Mouse (Mus musculus): ENCODE data around the gene Crabp1. TPM values are rescaled to one million over a fixed set of nuclear protein-coding genes. Genes with fewer than 3 reads are reported as not detected.

The Crabp1 gene
- polyA plus RNA-seq, 1 experiment from 2014 or later, result 3.8 TPM

DNA sequence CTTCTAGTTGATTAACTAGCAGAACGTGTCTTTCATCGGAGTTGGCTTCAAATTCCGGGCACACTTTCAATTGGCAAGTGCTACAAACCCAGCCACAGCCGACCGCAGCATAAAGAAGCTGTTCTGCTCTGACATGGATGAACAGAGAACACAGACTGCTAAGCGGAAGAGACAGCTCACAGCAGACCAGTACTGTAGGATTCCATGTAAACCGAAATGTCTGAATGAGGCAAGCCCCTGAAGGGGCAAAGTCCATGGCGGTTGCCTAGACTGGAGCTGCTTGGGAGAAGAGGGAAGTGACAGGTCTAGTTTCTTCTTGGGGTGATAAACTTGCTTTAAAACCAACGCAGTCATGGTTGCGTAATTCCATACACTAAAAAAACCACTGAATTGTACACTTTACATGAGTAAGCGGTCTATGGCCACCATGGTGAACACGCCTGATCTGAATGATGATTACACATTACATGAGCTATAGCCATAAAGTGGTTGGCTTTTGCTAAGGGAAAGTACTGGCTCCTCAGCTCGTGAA lies 12.0 kb downstream of the Crabp1 start:
- no peaks in the 10 kb centered on the region for H3K9me3 ChIP-seq (replicated peaks)
- ATAC-seq (ENCODE audit: low read depth) (no peak), DNase-seq (no peak)
- H3K4me2 ChIP-seq, result no peak overlapping the region
- H3K4me3 ChIP-seq (replicated peaks), result no peak overlapping the region
- no peak overlapping the region for H3K9ac ChIP-seq
- H3K4me1 ChIP-seq (replicated peaks), result no peaks in the 10 kb centered on the region
- H3K36me3 ChIP-seq, result no peaks in the 10 kb centered on the region
- 61% methylated on average over 13 of the region's 13 CpGs for WGBS (ENCODE audit: insufficient replicate concordance)
- no peaks in the 10 kb centered on the region for H3K27me3 ChIP-seq
- H3K27ac ChIP-seq, result no peak overlapping the region

DNA sequence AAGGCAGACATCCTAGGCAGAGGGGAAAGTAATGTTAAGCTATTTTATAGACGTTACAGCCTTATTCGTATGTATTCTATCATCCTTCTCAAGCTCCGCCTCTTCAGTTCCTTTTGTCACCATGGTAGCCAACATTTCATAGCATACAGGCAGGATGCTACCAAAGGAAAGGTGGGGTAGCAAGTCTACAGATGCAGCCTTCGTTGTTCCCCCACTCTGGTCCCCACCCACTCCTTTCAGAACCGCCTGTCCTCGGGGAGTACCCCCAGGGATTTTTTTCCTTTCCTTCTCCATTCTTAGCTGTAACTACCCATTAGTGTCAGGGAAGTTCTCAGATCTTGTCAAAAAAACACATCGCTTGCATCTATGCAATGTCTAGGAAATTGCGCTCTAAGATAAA lies 14.7 kb downstream of the Crabp1 start:
- no peak for ATAC-seq (ENCODE audit: low read depth)
- no peak for DNase-seq
- Histone ChIP-seq H3K27me3 (no peaks in the 10 kb centered on the region), H3K9ac (no peak overlapping the region), H3K36me3 (no peaks in the 10 kb centered on the region), H3K4me3 (replicated peaks) (no peak overlapping the region), H3K4me1 (replicated peaks) (no peaks in the 10 kb centered on the region), H3K9me3 (replicated peaks) (no peaks in the 10 kb centered on the region), H3K4me2 (no peak overlapping the region), H3K27ac (no peak overlapping the region)
- WGBS (ENCODE audit: insufficient replicate concordance), result 71% methylated on average over 8 of the region's 8 CpGs

DNA sequence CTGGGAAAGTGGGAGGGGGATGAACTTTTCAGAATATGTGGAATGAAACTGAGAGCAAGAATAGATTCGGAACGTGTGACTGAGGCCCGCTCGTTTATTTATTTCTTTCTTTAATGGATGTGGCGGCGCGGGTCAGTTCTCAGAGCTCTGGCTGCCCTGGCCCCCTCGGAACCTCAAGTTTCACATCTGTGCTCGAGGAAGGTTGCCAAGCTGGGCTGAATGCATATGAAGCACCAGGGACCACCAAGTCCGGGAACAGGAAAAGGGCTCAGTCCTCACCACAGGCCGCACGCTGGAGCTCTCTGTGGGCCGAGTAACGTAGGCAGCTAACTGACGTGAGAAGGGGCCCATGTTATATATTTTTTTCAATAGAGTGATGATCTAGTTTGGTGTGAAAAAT lies 18.0 kb downstream of the Crabp1 start:
- H3K9me3 ChIP-seq (replicated peaks), result no peaks in the 10 kb centered on the region
- H3K4me1 ChIP-seq (replicated peaks), result no peaks in the 10 kb centered on the region
- DNase-seq (no peak), ATAC-seq (ENCODE audit: low read depth) (no peak)
- H3K9ac ChIP-seq, result no peak overlapping the region
- no peak overlapping the region for H3K4me2 ChIP-seq
- 70% methylated on average over 15 of the region's 15 CpGs for WGBS (ENCODE audit: insufficient replicate concordance)
- no peaks in the 10 kb centered on the region for H3K36me3 ChIP-seq
- H3K27ac ChIP-seq, result no peak overlapping the region
- H3K4me3 ChIP-seq (replicated peaks), result no peak overlapping the region
- no peaks in the 10 kb centered on the region for H3K27me3 ChIP-seq

DNA sequence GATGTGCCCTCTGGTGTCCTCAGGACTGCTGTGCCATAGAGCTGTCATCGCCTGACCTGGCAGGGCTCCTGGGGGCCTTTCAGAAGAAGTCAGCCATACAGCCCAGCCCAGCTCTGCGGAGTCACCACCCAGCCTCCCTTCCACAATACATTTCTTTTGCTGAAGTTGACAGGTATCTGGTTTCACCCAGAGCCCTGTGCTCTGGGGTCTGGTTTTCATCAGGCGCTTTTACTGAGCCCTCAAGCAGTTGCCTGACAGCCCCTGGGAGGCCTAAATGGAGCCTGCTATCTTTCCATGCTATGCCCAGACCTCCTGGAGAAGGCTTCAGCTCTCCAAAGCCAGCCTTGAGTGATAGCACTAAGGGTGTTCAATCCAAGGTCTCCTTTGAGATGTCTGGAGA lies 19.5 kb downstream of the Crabp1 start:
- Histone ChIP-seq H3K27ac (no peak overlapping the region), H3K9me3 (replicated peaks) (no peaks in the 10 kb centered on the region), H3K4me2 (no peak overlapping the region), H3K9ac (no peak overlapping the region), H3K27me3 (0 out of 2 replicates have a peak, but pooled peaks cover 3% of the 10 kb centered on the region), H3K4me1 (replicated peaks) (no peaks in the 10 kb centered on the region), H3K4me3 (replicated peaks) (no peak overlapping the region), H3K36me3 (no peaks in the 10 kb centered on the region)
- 55% methylated on average over 3 of the region's 3 CpGs for WGBS (ENCODE audit: insufficient replicate concordance)
- DNase-seq (no peak), ATAC-seq (ENCODE audit: low read depth) (no peak)

DNA sequence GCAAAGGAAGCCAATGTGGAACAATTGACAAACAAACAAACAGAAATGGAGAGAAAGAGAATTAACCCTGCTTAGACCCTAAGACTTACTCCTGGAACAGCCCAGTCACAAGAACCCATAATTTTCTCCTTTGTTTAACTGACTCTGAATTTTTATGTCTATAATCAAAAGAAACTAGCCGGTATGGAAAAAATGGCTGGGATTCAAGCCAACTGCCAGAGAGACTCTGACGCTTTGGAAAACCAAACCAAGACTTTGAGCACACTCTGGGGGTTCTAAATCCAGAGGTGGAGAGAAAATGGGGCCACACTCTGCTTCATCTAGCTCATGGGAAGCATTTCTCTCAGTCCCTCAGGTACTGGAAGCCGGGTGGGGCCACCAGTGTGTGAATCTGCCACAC lies 20.7 kb downstream of the Crabp1 start:
- no peaks in the 10 kb centered on the region for H3K36me3 ChIP-seq
- 66% methylated on average over 3 of the region's 3 CpGs for WGBS (ENCODE audit: insufficient replicate concordance)
- no peak overlapping the region for H3K9ac ChIP-seq
- no peaks in the 10 kb centered on the region for H3K4me1 ChIP-seq (replicated peaks)
- no peak overlapping the region for H3K4me3 ChIP-seq (replicated peaks)
- no peaks in the 10 kb centered on the region for H3K9me3 ChIP-seq (replicated peaks)
- H3K27ac ChIP-seq, result no peak overlapping the region
- H3K4me2 ChIP-seq, result no peak overlapping the region
- DNase-seq (no peak), ATAC-seq (ENCODE audit: low read depth) (no peak)
- H3K27me3 ChIP-seq, result 0 out of 2 replicates have a peak, but pooled peaks cover 3% of the 10 kb centered on the region

DNA sequence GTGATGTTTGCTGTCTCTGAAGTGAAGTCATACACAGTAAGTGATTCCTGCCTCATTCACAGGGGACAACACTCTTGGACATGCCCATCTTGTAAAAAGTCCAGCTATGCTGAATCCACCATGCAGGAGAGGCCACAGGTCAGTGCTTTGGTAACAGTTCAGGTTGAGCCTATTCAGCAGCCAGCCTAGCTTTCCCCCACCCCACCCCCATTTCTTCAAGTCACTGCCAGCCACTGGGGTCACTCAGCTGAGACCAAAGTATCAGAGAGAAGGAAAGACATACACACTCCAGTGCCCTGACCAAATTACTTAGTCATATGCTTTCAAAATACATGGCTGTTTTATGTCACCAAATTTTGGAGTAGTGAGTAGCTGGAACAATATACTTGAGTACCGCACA lies 21.5 kb downstream of the Crabp1 start:
- Histone ChIP-seq H3K9ac (no peak overlapping the region), H3K9me3 (replicated peaks) (no peaks in the 10 kb centered on the region), H3K27me3 (0 out of 2 replicates have a peak, but pooled peaks cover 3% of the 10 kb centered on the region), H3K4me3 (replicated peaks) (no peak overlapping the region), H3K4me1 (replicated peaks) (no peaks in the 10 kb centered on the region), H3K36me3 (no peaks in the 10 kb centered on the region), H3K4me2 (no peak overlapping the region), H3K27ac (no peak overlapping the region)
- no peak for DNase-seq
- ATAC-seq (ENCODE audit: low read depth), result no peak
- 70% methylated on average over 1 of the region's 1 CpGs for WGBS (ENCODE audit: insufficient replicate concordance)

DNA sequence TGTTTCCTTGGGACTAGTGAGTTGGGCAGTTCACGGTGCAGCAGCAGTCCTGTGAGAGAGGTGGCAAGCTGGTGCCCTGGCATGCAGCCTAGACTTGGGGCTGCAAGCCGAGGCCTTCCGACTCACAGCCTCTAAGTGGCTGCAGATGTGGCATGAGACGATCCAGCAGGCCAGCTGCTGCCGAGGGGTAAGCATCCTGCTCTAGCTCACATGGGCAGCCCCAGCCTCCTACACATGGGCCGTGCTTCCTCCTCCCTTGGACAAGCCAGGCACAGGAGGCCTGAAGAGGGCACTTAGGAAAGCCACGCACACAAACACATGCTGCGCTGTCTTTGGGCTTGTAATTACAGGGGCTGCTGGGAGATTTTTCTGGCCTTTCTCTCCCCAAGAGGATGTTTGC lies 23.2 kb downstream of the Crabp1 start:
- Histone ChIP-seq H3K4me2 (no peak overlapping the region), H3K4me3 (replicated peaks) (no peak overlapping the region), H3K27me3 (0 out of 2 replicates have a peak, but pooled peaks cover 3% of the 10 kb centered on the region), H3K27ac (no peak overlapping the region), H3K36me3 (no peaks in the 10 kb centered on the region), H3K4me1 (replicated peaks) (no peaks in the 10 kb centered on the region), H3K9me3 (replicated peaks) (no peaks in the 10 kb centered on the region), H3K9ac (no peak overlapping the region)
- ATAC-seq (ENCODE audit: low read depth), result no peak
- WGBS (ENCODE audit: insufficient replicate concordance), result 51% methylated on average over 8 of the region's 8 CpGs
- no peak for DNase-seq

DNA sequence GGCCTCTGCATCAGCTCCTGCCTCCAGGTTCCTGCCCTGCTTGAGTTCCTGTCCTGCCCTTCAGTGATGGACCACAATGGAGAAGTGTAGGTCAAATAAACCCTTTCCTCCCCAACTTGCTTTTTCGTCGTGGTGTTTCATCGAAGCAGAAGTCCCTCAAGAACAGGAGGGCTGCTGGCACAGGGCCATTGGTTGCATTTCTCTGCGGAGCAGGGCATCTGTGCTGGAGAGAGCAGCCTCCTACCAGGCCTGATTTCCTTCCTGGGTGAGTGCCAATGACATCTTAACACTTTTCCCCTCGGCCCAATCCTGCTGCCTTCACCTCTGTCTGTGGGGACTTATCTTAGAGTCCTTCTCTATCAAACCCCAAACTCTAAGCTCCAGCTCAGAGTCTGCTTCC lies 25.7 kb downstream of the Crabp1 start:
- Histone ChIP-seq H3K4me3 (replicated peaks) (no peak overlapping the region), H3K9ac (no peak overlapping the region)
- 34% methylated on average over 5 of the region's 5 CpGs for WGBS (ENCODE audit: insufficient replicate concordance)

DNA sequence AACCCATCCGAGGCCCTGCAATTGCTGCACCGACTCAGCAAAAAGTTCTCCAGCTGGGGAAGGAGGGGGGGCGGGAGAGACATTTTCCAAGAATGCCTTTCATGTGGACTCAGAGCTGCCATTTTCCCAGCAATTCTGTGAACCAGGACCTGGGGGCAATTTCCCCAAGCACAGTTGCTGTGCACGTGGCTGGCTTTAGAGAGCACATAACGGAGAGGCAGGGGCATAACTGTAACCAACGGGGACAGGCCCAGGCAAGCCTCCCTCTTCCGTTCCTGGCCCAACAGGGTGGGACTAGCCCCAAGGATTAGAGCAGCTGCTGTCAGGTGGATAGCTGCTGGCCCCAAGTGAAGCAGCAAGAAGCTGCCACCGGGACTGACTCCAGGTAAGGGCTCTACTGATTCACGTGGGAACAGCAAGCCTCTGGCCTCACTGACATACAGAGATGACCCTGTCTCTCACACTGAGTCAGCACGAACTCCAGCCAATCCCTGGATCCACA lies 37.0 kb downstream of the Crabp1 start:
- WGBS (ENCODE audit: insufficient replicate concordance), result 42% methylated on average over 10 of the region's 10 CpGs
- no peak for ATAC-seq (ENCODE audit: low read depth)
- no peaks in the 10 kb centered on the region for H3K36me3 ChIP-seq
- no peak overlapping the region for H3K4me3 ChIP-seq (replicated peaks)
- no peaks in the 10 kb centered on the region for H3K9me3 ChIP-seq (replicated peaks)
- no peaks in the 10 kb centered on the region for H3K27me3 ChIP-seq
- H3K9ac ChIP-seq, result no peak overlapping the region
- H3K4me2 ChIP-seq, result no peak overlapping the region
- H3K27ac ChIP-seq, result no peak overlapping the region
- no peaks in the 10 kb centered on the region for H3K4me1 ChIP-seq (replicated peaks)
- no peak for DNase-seq

More for the DNA sequence above, 25.7 kb downstream of the Crabp1 start:
- no peak for DNase-seq
- ATAC-seq (ENCODE audit: low read depth), result no peak
- Histone ChIP-seq H3K9me3 (replicated peaks) (no peaks in the 10 kb centered on the region), H3K36me3 (no peaks in the 10 kb centered on the region), H3K4me1 (replicated peaks) (no peaks in the 10 kb centered on the region), H3K4me2 (no peak overlapping the region), H3K27me3 (0 out of 2 replicates have a peak, but pooled peaks cover 3% of the 10 kb centered on the region), H3K27ac (no peak overlapping the region)

DNA sequence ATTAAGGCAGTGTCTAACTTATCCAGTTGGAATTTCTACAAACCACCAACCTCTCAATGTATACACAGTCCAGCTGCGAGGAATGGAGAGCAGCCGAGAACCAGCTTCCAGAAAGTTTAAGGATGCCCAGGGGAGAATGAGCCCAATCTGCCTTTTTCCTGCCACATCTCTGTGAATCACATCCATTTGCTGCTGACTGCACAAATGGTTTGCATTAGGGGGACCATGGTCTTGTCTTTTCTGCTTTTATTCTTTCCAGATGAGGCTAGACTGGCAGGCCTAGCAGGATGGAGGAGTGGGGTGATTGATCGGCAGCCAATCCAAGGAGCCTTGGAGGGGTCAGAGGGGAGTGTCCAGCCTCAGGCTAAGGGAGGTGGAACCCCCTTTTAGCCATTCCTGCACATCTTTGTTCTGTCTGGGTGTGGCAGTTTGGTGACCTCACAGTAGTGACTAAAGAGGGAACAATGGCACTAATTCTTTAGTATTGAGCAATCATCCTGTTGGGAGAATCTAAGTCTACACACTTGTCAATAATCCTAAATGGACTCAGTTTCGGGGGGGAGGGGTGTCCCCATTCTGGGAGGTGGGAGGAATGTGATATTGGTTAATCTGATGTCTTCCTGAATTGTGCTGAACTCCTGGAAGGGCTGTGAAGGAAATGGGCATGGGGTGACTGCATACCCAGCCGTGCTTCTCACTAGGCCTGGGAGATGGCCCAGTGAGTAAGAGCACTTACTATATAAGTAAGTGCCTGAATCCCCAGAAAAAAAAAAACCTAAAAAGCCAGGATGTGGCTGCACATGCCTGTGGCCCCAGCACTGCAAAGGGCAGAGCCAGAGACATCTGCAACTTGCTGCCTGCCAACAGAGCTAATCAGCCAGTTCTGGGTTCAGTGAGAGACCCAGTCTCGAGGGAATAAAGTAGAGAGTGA lies 38.5 kb downstream of the Crabp1 start:
- no peaks in the 10 kb centered on the region for H3K4me1 ChIP-seq (replicated peaks)
- no peak for DNase-seq
- no peaks in the 10 kb centered on the region for H3K9me3 ChIP-seq (replicated peaks)
- no peak overlapping the region for H3K4me3 ChIP-seq (replicated peaks)
- WGBS (ENCODE audit: insufficient replicate concordance), result 57% methylated on average over 6 of the region's 6 CpGs
- H3K9ac ChIP-seq, result no peak overlapping the region
- ATAC-seq (ENCODE audit: low read depth), result no peak
- H3K27me3 ChIP-seq, result no peaks in the 10 kb centered on the region
- H3K36me3 ChIP-seq, result no peaks in the 10 kb centered on the region
- H3K4me2 ChIP-seq, result no peak overlapping the region
- H3K27ac ChIP-seq, result no peak overlapping the region

DNA sequence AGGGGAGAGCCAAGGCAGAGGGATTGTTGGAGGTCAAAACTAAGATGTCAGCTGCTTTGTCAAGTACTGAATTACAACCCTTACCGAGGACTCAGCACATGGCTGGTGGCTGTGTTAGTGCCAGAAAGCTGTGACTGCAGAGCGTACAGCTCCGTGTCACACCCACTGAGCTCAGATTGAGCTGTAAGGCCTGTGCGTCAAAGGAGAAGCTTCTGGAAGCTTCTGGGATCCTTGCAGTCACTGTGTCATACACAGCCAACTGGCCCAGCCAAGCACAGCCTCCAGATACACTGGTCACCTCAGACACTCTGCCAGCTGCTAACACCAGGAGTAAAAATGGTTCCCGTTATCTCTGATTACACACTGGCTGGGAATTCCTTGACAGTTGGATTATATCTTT lies 39.8 kb downstream of the Crabp1 start:
- WGBS (ENCODE audit: insufficient replicate concordance), result 57% methylated on average over 5 of the region's 5 CpGs
- Histone ChIP-seq H3K9ac (no peak overlapping the region), H3K4me3 (replicated peaks) (no peak overlapping the region), H3K27ac (no peak overlapping the region), H3K4me1 (replicated peaks) (no peaks in the 10 kb centered on the region), H3K9me3 (replicated peaks) (no peaks in the 10 kb centered on the region), H3K36me3 (no peaks in the 10 kb centered on the region), H3K27me3 (no peaks in the 10 kb centered on the region), H3K4me2 (no peak overlapping the region)
- DNase-seq (no peak), ATAC-seq (ENCODE audit: low read depth) (no peak)

All from liver, embryonic 13.5 days (tissue).